Mouse (Mus musculus): ENCODE results near the gene Fmnl1. TPM values are rescaled to one million over a fixed set of nuclear protein-coding genes. Genes with fewer than 3 reads are reported as not detected.

Fmnl1 gene
- polyA plus RNA-seq, 1 experiment: 8.4 TPM

- DNase-seq (ENCODE audit: low read depth, low spot score): peak; percentile 88
- 2% methylated on average over 25 of the region's 25 CpGs for WGBS
Measured at GRCm38 (mm10) chr11:103158621-103159478, 12.1 kb upstream of the Fmnl1 start.

DNA sequence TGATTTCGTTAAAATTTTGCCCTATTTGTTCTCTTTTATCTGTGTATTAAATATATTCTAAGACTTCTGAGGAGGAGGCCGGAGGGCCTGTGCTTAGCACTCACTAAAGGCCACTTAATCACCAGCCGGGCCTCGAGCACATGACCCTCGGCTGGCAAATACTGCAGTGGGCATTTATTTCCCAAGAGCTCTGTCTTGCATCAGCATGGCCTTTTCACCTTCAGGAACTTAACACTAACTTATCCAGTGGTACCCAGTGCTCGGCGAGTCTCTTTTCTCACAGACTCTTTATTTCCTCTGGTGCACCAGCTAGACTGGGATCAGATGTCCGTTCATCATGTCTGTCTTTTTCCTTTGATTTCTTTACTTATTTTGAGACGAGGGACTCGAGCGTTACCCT is 10.2 kb upstream of the Fmnl1 start:
- WGBS: 91% methylated on average over 11 of the region's 11 CpGs
- DNase-seq (ENCODE audit: low read depth, low spot score): no peak

GRCm38 (mm10) chr11:103161449-103161848 is 9.5 kb upstream of the Fmnl1 start:
- DNase-seq (ENCODE audit: low read depth, low spot score): no peak
- WGBS: 75% methylated on average over 7 of the region's 7 CpGs

DNA sequence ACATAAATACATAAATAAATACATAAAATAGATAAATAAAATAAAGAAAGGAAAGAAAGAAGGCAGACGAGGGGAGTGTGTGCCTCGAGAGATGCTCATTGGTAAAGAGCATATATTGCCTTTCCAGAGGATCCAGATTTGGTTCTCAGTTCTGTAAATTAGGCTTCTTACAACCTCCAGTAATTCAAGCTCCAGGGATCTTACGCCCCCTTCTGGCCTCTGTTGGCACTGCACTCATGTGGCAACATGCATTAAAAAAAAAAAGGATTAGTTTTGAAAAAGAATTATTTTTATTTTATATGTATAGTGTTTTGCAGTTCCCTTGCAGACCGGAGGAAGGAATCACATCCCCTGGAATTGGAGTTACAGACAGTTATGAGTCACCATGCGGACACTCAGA is 8.8 kb upstream of the Fmnl1 start:
- WGBS: 93% methylated on average over 5 of the region's 5 CpGs
- no peak for DNase-seq (ENCODE audit: low read depth, low spot score)

GRCm38 (mm10) chr11:103164391-103164790 is 6.5 kb upstream of the Fmnl1 start:
- DNase-seq (ENCODE audit: low read depth, low spot score): no peak
- 14% methylated on average over 10 of the region's 10 CpGs for WGBS

GRCm38 (mm10) chr11:103168690-103169390 is 2.1 kb upstream of the Fmnl1 start:
- WGBS: 25% methylated on average over 9 of the region's 9 CpGs
- DNase-seq (ENCODE audit: low read depth, low spot score): peak; percentile 42

DNA sequence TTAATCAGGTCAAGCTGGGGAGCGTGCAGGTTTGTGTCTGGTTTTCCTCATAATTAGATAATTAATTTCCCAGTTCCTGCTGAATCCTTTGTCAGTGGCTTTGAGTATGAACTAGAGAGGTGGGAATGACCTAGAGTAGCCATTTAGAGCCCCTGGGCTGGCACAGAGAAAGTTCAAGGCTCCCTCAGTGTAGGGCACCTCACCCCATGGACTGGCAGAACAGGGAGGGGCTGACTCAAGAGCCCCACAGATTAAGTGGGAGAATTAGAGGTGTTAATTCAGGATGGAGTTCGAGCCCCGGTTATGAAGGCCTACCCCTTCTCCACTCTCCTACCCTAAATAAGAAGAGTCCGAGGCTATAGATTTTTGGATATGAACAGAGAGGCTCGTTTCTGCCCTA is 1.2 kb upstream of the Fmnl1 start:
- no peak for DNase-seq (ENCODE audit: low read depth, low spot score)
- WGBS: 94% methylated on average over 5 of the region's 5 CpGs

- DNase-seq (ENCODE audit: low read depth, low spot score): no peak
Measured at GRCm38 (mm10) chr11:103170111-103170493, 805 bp upstream of the Fmnl1 start.

GRCm38 (mm10) chr11:103171286-103171620 is 346 bp downstream of the Fmnl1 start:
- DNase-seq (ENCODE audit: low read depth, low spot score): no peak
- 6% methylated on average over 23 of the region's 23 CpGs for WGBS

More at GRCm38 (mm10) chr11:103170111-103170493, 805 bp upstream of the Fmnl1 start:
- WGBS: 40% methylated on average over 3 of the region's 3 CpGs

GRCm38 (mm10) chr11:103171703-103172391 is 940 bp downstream of the Fmnl1 start:
- DNase-seq (ENCODE audit: low read depth, low spot score): no peak
- WGBS: 54% methylated on average over 9 of the region's 9 CpGs

DNA sequence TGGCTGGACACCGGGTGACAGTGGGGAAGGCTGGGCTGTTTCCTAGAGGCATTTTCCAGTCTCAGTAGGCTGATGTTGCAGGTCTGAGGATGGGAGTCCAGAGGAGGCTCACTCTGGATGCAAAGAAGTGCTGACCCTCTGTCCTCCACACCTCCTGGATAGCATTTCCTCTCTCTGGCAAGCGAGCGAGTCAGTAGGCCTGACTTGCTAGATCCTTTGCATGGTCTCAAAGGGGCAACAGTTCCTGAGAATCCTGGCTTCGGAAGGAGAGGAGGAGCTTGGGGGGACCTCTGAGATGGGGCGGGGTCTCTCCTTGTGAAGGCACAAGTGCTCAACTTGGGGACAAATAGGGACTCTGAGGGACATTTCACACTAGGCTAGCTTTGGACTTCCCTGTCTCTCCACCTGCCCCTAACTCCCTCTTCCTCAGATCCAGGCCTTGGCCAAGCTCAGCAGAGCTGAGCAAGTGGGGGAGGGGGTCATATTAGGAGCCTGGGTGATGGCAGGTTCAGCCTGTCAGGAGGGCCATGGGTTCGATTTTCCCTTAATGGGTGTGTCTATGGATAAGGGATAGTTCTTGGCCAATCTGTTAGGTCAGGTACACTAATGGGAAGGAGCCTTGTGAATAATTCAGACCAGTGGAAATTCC is 1.6 kb downstream of the Fmnl1 start:
- DNase-seq (ENCODE audit: low read depth, low spot score): no peak
- 79% methylated on average over 6 of the region's 6 CpGs for WGBS

- WGBS: 75% methylated on average over 7 of the region's 7 CpGs
- no peak for DNase-seq (ENCODE audit: low read depth, low spot score)
Measured at GRCm38 (mm10) chr11:103173041-103173770, 2.3 kb downstream of the Fmnl1 start.

DNA sequence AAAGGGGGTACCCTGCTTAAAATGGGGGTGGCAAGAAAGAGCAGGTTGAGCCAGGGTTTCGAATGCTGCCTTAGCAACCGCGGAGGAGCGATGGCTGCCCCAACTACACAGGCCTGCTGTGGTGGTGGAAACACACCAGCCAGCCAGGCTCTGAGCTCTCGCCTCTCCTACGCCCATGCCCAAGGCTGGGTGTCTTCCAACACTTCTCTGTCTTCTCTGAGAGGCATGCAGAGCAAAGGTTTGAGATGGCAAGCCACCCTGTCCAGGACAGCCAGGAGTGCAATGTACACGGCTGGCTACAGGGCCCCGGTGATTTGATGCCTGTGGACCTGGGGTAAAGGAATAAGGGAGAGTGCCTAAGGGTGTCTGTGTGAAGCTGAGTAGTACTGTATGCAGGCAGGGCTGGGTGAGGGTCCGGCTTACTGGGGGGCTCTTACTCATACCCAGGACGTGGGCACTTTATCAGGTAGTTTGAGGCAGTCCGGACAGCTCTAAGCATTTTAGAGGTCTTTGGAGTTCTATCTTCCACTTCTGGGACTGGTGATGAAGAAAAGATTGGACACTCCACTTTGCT is 3.0 kb downstream of the Fmnl1 start:
- no peak for DNase-seq (ENCODE audit: low read depth, low spot score)
- WGBS: 90% methylated on average over 11 of the region's 11 CpGs

DNA sequence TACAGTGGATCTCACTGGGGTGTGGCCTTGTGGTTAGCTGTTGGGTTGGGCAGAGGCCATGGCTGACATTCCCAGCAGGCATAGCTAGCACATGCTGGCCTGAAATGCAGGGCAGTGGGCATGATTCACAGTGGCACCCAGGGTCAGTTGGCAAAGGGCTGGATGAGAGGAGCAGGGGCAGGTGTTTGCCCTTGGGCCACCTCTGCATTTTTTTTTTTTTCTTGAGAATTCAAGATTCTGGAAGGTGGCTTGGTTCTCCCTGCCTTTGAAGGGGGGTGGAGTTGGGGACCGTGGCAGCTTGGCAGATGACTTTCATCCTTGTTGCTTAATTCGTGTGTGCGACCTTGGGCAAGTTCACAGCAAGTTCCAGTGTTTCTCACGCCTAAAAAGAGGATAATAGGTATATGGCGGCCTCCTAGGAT is 3.5 kb downstream of the Fmnl1 start:
- 63% methylated on average over 5 of the region's 5 CpGs for WGBS
- DNase-seq (ENCODE audit: low read depth, low spot score): no peak

- 64% methylated on average over 8 of the region's 8 CpGs for WGBS
- no peak for DNase-seq (ENCODE audit: low read depth, low spot score)
Measured at GRCm38 (mm10) chr11:103174891-103175391, 4.0 kb downstream of the Fmnl1 start.

- no peak for DNase-seq (ENCODE audit: low read depth, low spot score)
- 72% methylated on average over 14 of the region's 14 CpGs for WGBS
Measured at GRCm38 (mm10) chr11:103175688-103176442, 5.0 kb downstream of the Fmnl1 start.

DNA sequence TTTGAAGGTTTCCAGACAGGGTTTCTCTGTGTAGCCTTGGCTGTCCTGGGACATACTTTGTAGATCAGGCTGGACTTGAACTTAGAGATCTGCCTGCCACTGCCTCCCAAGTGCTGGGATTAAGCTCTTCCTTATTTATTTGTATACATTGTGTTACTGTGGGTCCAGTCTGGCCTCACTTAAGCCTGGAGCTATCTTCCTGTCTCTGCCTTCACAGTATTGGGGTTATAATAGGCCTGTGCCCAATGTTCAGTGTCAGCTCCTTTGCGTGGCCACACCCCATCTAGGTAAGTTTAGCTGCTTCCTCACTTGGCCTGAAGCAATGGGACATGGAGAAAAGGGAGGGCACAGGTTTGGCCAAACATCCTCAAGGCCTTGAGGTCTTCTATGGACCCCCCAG is 5.6 kb downstream of the Fmnl1 start:
- DNase-seq (ENCODE audit: low read depth, low spot score): no peak
- 89% methylated on average over 1 of the region's 1 CpGs for WGBS

DNA sequence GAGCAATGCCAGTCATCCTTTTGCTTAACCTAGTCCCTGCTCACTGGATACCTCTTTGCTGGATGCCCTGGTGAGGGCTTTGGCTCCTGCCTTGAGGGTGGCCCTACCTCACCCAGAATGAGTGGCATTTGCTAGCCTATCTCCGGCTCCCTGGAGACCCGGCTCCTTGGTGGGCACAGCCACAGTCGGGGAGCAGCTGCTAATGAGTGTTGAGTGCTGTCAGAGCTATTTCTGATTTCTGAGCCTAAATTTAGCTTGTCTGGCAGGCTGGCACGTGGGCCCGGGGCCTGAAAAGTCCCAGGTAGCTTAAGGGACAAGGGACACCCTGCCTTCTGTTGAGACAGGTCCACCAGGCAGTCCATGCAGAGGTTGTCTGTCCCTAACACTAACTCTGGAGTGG is 6.3 kb downstream of the Fmnl1 start:
- DNase-seq (ENCODE audit: low read depth, low spot score): no peak
- WGBS: 75% methylated on average over 5 of the region's 5 CpGs

Measured in large intestine, adult 2 months (tissue).